Mouse (Mus musculus): Measurements from ENCODE around the gene Zbtb4.

GRCm38 (mm10) chr11:69760160-69760900, 5.4 kb upstream of the Zbtb4 start:
- TF ChIP-seq CTCF (conservative IDR thresholded peaks at IDR 0.05; ENCODE audit: low read length) (no peak), POU5F1 (IDR thresholded peaks at IDR 0.05; ENCODE audit: borderline replicate concordance, low read length) (no peak)
